Mouse (Mus musculus): ENCODE data around the gene Lgalsl. TPM values are rescaled to one million over a fixed set of nuclear protein-coding genes. Genes with fewer than 3 reads are reported as not detected.

Gene Lgalsl
- 168 TPM for polyA plus RNA-seq (2014; fragmentation: Illumina TruSeq; extraction: RNeasy Lipid Tissue Mini Kit (QIAGEN cat#74804))

GRCm38 (mm10) chr11:20830686-20831505 is at the start of gene Lgalsl:
Gene Lgalsl (minus strand): TSS chr11:20831056.

Other genes starting within 250 kb of the Lgalsl start
- 124 TPM for gene Aftph, start 89.5 kb downstream of the Lgalsl start, polyA plus RNA-seq (2014; fragmentation: Illumina TruSeq; extraction: RNeasy Lipid Tissue Mini Kit (QIAGEN cat#74804))

Data from ovary, adult 10 weeks (tissue).